Mouse (Mus musculus): Measurements from ENCODE around the gene Ksr2. TPM values are rescaled to one million over a fixed set of nuclear protein-coding genes. Genes with fewer than 3 reads are reported as not detected.

The Ksr2 gene
- total RNA-seq, 1 experiment from 2014 or later, result 0.25 TPM

GRCm38 (mm10) chr5:117731311-117731710, 317.5 kb downstream of the Ksr2 start:
- ATAC-seq (replicated peaks in 1 of 2; ENCODE audit: insufficient read depth in 1 of 2, low FRiP score in 2 of 2, low TSS enrichment in 1 of 2, low read depth in 1 of 2, poor library complexity in 2 of 2, severe bottlenecking in 2 of 2), result no peak

- ATAC-seq (replicated peaks in 1 of 2; ENCODE audit: insufficient read depth in 1 of 2, low FRiP score in 2 of 2, low TSS enrichment in 1 of 2, low read depth in 1 of 2, poor library complexity in 2 of 2, severe bottlenecking in 2 of 2), result no peak
These were observed 330.9 kb downstream of the Ksr2 start for GRCm38 (mm10) chr5:117744654-117745178.

GRCm38 (mm10) chr5:117749353-117749752, 335.6 kb downstream of the Ksr2 start:
- ATAC-seq (replicated peaks in 1 of 2; ENCODE audit: insufficient read depth in 1 of 2, low FRiP score in 2 of 2, low TSS enrichment in 1 of 2, low read depth in 1 of 2, poor library complexity in 2 of 2, severe bottlenecking in 2 of 2), result no peak

- ATAC-seq (replicated peaks in 1 of 2; ENCODE audit: insufficient read depth in 1 of 2, low FRiP score in 2 of 2, low TSS enrichment in 1 of 2, low read depth in 1 of 2, poor library complexity in 2 of 2, severe bottlenecking in 2 of 2), result no peak
These were observed 344.1 kb downstream of the Ksr2 start for GRCm38 (mm10) chr5:117757696-117758482.

- no peak for ATAC-seq (replicated peaks in 1 of 2; ENCODE audit: insufficient read depth in 1 of 2, low FRiP score in 2 of 2, low TSS enrichment in 1 of 2, low read depth in 1 of 2, poor library complexity in 2 of 2, severe bottlenecking in 2 of 2)
These were observed 347.5 kb downstream of the Ksr2 start for GRCm38 (mm10) chr5:117761181-117761832.

- ATAC-seq (replicated peaks in 1 of 2; ENCODE audit: insufficient read depth in 1 of 2, low FRiP score in 2 of 2, low TSS enrichment in 1 of 2, low read depth in 1 of 2, poor library complexity in 2 of 2, severe bottlenecking in 2 of 2), result no peak
These were observed 350.7 kb downstream of the Ksr2 start for GRCm38 (mm10) chr5:117764496-117764895.

- ATAC-seq (replicated peaks in 1 of 2; ENCODE audit: insufficient read depth in 1 of 2, low FRiP score in 2 of 2, low TSS enrichment in 1 of 2, low read depth in 1 of 2, poor library complexity in 2 of 2, severe bottlenecking in 2 of 2), result no peak
These were observed 365.4 kb downstream of the Ksr2 start for GRCm38 (mm10) chr5:117779175-117779574.

GRCm38 (mm10) chr5:117780681-117781080, 366.9 kb downstream of the Ksr2 start, which contains the start of gene Nos1:
Nos1 (plus strand) TSS chr5:117781032.
- ATAC-seq (replicated peaks in 1 of 2; ENCODE audit: insufficient read depth in 1 of 2, low FRiP score in 2 of 2, low TSS enrichment in 1 of 2, low read depth in 1 of 2, poor library complexity in 2 of 2, severe bottlenecking in 2 of 2), result no peak

- no peak for ATAC-seq (replicated peaks in 1 of 2; ENCODE audit: insufficient read depth in 1 of 2, low FRiP score in 2 of 2, low TSS enrichment in 1 of 2, low read depth in 1 of 2, poor library complexity in 2 of 2, severe bottlenecking in 2 of 2)
These were observed 367.4 kb downstream of the Ksr2 start for GRCm38 (mm10) chr5:117781178-117781577.

- no peak for ATAC-seq (replicated peaks in 1 of 2; ENCODE audit: insufficient read depth in 1 of 2, low FRiP score in 2 of 2, low TSS enrichment in 1 of 2, low read depth in 1 of 2, poor library complexity in 2 of 2, severe bottlenecking in 2 of 2)
These were observed 376.3 kb downstream of the Ksr2 start for GRCm38 (mm10) chr5:117790071-117790470.

- no peak for ATAC-seq (replicated peaks in 1 of 2; ENCODE audit: insufficient read depth in 1 of 2, low FRiP score in 2 of 2, low TSS enrichment in 1 of 2, low read depth in 1 of 2, poor library complexity in 2 of 2, severe bottlenecking in 2 of 2)
These were observed 378.1 kb downstream of the Ksr2 start for GRCm38 (mm10) chr5:117791875-117792274.

- no peak for ATAC-seq (replicated peaks in 1 of 2; ENCODE audit: insufficient read depth in 1 of 2, low FRiP score in 2 of 2, low TSS enrichment in 1 of 2, low read depth in 1 of 2, poor library complexity in 2 of 2, severe bottlenecking in 2 of 2)
These were observed 387.0 kb downstream of the Ksr2 start for GRCm38 (mm10) chr5:117800849-117801248.

- ATAC-seq (replicated peaks in 1 of 2; ENCODE audit: insufficient read depth in 1 of 2, low FRiP score in 2 of 2, low TSS enrichment in 1 of 2, low read depth in 1 of 2, poor library complexity in 2 of 2, severe bottlenecking in 2 of 2), result no peak
These were observed 388.3 kb downstream of the Ksr2 start for GRCm38 (mm10) chr5:117802071-117802521.

GRCm38 (mm10) chr5:117803551-117803950, 389.8 kb downstream of the Ksr2 start:
- no peak for ATAC-seq (replicated peaks in 1 of 2; ENCODE audit: insufficient read depth in 1 of 2, low FRiP score in 2 of 2, low TSS enrichment in 1 of 2, low read depth in 1 of 2, poor library complexity in 2 of 2, severe bottlenecking in 2 of 2)

- ATAC-seq (replicated peaks in 1 of 2; ENCODE audit: insufficient read depth in 1 of 2, low FRiP score in 2 of 2, low TSS enrichment in 1 of 2, low read depth in 1 of 2, poor library complexity in 2 of 2, severe bottlenecking in 2 of 2), result no peak
These were observed 397.1 kb downstream of the Ksr2 start for GRCm38 (mm10) chr5:117810930-117811329.

GRCm38 (mm10) chr5:117818800-117819199, 405.0 kb downstream of the Ksr2 start:
- ATAC-seq (replicated peaks in 1 of 2; ENCODE audit: insufficient read depth in 1 of 2, low FRiP score in 2 of 2, low TSS enrichment in 1 of 2, low read depth in 1 of 2, poor library complexity in 2 of 2, severe bottlenecking in 2 of 2), result no peak

GRCm38 (mm10) chr5:117820445-117820844, 406.6 kb downstream of the Ksr2 start:
- ATAC-seq (replicated peaks in 1 of 2; ENCODE audit: insufficient read depth in 1 of 2, low FRiP score in 2 of 2, low TSS enrichment in 1 of 2, low read depth in 1 of 2, poor library complexity in 2 of 2, severe bottlenecking in 2 of 2), result no peak

GRCm38 (mm10) chr5:117823811-117824210, 410.0 kb downstream of the Ksr2 start:
- no peak for ATAC-seq (replicated peaks in 1 of 2; ENCODE audit: insufficient read depth in 1 of 2, low FRiP score in 2 of 2, low TSS enrichment in 1 of 2, low read depth in 1 of 2, poor library complexity in 2 of 2, severe bottlenecking in 2 of 2)
